Mouse (Mus musculus): ENCODE data around the gene Foxp1.

Foxp1 gene

GRCm38 (mm10) chr6:99260941-99261736 is 261.4 kb downstream of the Foxp1 start:
- no peak for DNase-seq (ENCODE audit: low spot score)

- no peak for DNase-seq (ENCODE audit: low spot score)
Measured at GRCm38 (mm10) chr6:99258346-99258745, 264.2 kb downstream of the Foxp1 start.

GRCm38 (mm10) chr6:99257676-99258075 is 264.8 kb downstream of the Foxp1 start:
- DNase-seq (ENCODE audit: low spot score), result no peak

GRCm38 (mm10) chr6:99253331-99253730 is 269.2 kb downstream of the Foxp1 start:
- DNase-seq (ENCODE audit: low spot score), result no peak

- DNase-seq (ENCODE audit: low spot score), result no peak
Measured at GRCm38 (mm10) chr6:99252816-99253215, 269.7 kb downstream of the Foxp1 start.

GRCm38 (mm10) chr6:99251924-99252323 is 270.6 kb downstream of the Foxp1 start:
- no peak for DNase-seq (ENCODE audit: low spot score)

GRCm38 (mm10) chr6:99251222-99251621 is 271.3 kb downstream of the Foxp1 start:
- no peak for DNase-seq (ENCODE audit: low spot score)

- DNase-seq (ENCODE audit: low spot score), result no peak
Measured at GRCm38 (mm10) chr6:99249496-99250030, 273.0 kb downstream of the Foxp1 start.

GRCm38 (mm10) chr6:99248396-99248795 is 274.1 kb downstream of the Foxp1 start:
- no peak for DNase-seq (ENCODE audit: low spot score)

- DNase-seq (ENCODE audit: low spot score), result no peak
Measured at GRCm38 (mm10) chr6:99241625-99242395, 280.7 kb downstream of the Foxp1 start.

- no peak for DNase-seq (ENCODE audit: low spot score)
Measured at GRCm38 (mm10) chr6:99240764-99241163, 281.8 kb downstream of the Foxp1 start.

GRCm38 (mm10) chr6:99235588-99235987 is 286.9 kb downstream of the Foxp1 start:
- DNase-seq (ENCODE audit: low spot score), result no peak

- DNase-seq (ENCODE audit: low spot score), result no peak
Measured at GRCm38 (mm10) chr6:99233411-99233810, 289.1 kb downstream of the Foxp1 start.

- DNase-seq (ENCODE audit: low spot score), result no peak
Measured at GRCm38 (mm10) chr6:99228336-99228870, 294.1 kb downstream of the Foxp1 start.

- no peak for DNase-seq (ENCODE audit: low spot score)
Measured at GRCm38 (mm10) chr6:99221147-99221546, 301.4 kb downstream of the Foxp1 start.

GRCm38 (mm10) chr6:99220472-99220871 is 302.0 kb downstream of the Foxp1 start:
- no peak for DNase-seq (ENCODE audit: low spot score)

GRCm38 (mm10) chr6:99217846-99218245 is 304.7 kb downstream of the Foxp1 start:
- no peak for DNase-seq (ENCODE audit: low spot score)

GRCm38 (mm10) chr6:99217155-99217554 is 305.4 kb downstream of the Foxp1 start:
- DNase-seq (ENCODE audit: low spot score), result no peak

- no peak for DNase-seq (ENCODE audit: low spot score)
Measured at GRCm38 (mm10) chr6:99212461-99212860, 310.1 kb downstream of the Foxp1 start.

GRCm38 (mm10) chr6:99211663-99212333 is 310.7 kb downstream of the Foxp1 start:
- DNase-seq (ENCODE audit: low spot score), result no peak

- no peak for DNase-seq (ENCODE audit: low spot score)
Measured at GRCm38 (mm10) chr6:99210161-99210560, 312.4 kb downstream of the Foxp1 start.

- no peak for DNase-seq (ENCODE audit: low spot score)
Measured at GRCm38 (mm10) chr6:99207226-99207885, 315.2 kb downstream of the Foxp1 start.

Data from MN1 (cell line).